Mouse (Mus musculus): Measurements from ENCODE around the gene Agtr2. TPM values are rescaled to one million over a fixed set of nuclear protein-coding genes. Genes with fewer than 3 reads are reported as not detected.
"Not testable (repeated sequence)": the region's sequence is repeated elsewhere in the genome, so short reads cannot be mapped to it uniquely, and the experiment has no call there.

Agtr2 gene
- 0.52 and 0.65 TPM in 2 replicates for polyA plus RNA-seq (2016; fragmentation: Nextera tagmentation; extraction: Ambion mirVana)

GRCm38 (mm10) chrX:21484414-21484813, at the start of gene Agtr2:
Agtr2 (plus strand) TSS chrX:21484544.
- Histone ChIP-seq H3K9me3 (no peaks in the 10 kb centered on the region), H3K4me3 (no peak within 1 kb of the TSS), H3K27ac (no peak within 1 kb of the TSS), H3K4me1 (replicated peaks) (no peaks in the 10 kb centered on the region), H3K36me3 (no peaks in the 10 kb centered on the region), H3K27me3 (ENCODE audit: insufficient read depth, poor library complexity, severe bottlenecking) (no peaks in the 10 kb centered on the region)
- DNase-seq (ENCODE audit: low spot score), result no peak
- WGBS, result 80% methylated on average over 5 of the region's 5 CpGs

- 64% methylated on average over 3 of the region's 3 CpGs for WGBS
- no peak overlapping the region for H3K4me3 ChIP-seq
- DNase-seq (ENCODE audit: low spot score), result no peak
Observed at GRCm38 (mm10) chrX:21452519-21452918, 31.8 kb upstream of the Agtr2 start.

GRCm38 (mm10) chrX:21488111-21488510, 3.8 kb downstream of the Agtr2 start:
- Histone ChIP-seq H3K36me3 (no peaks in the 10 kb centered on the region), H3K4me1 (replicated peaks) (no peaks in the 10 kb centered on the region), H3K9me3 (no peaks in the 10 kb centered on the region), H3K27me3 (ENCODE audit: insufficient read depth, poor library complexity, severe bottlenecking) (no peaks in the 10 kb centered on the region), H3K4me3 (no peak overlapping the region), H3K27ac (no peak overlapping the region)
- no peak for DNase-seq (ENCODE audit: low spot score)
- WGBS, result 75% methylated on average over 2 of the region's 2 CpGs

More at GRCm38 (mm10) chrX:21452519-21452918, 31.8 kb upstream of the Agtr2 start:
- Histone ChIP-seq H3K9me3 (no peaks in the 10 kb centered on the region), H3K4me1 (replicated peaks) (no peaks in the 10 kb centered on the region), H3K27me3 (ENCODE audit: insufficient read depth, poor library complexity, severe bottlenecking) (no peaks in the 10 kb centered on the region), H3K27ac (no peak overlapping the region), H3K36me3 (no peaks in the 10 kb centered on the region)

GRCm38 (mm10) chrX:21500242-21500641, 15.9 kb downstream of the Agtr2 start:
- H3K36me3 ChIP-seq, result no peaks in the 10 kb centered on the region
- H3K9me3 ChIP-seq, result 0 out of 2 replicates have a peak, but pooled peaks cover 2% of the 10 kb centered on the region
- H3K27me3 ChIP-seq (ENCODE audit: insufficient read depth, poor library complexity, severe bottlenecking), result no peaks in the 10 kb centered on the region
- DNase-seq (ENCODE audit: low spot score), result no peak
- no peaks in the 10 kb centered on the region for H3K4me1 ChIP-seq (replicated peaks)
- WGBS, result 49% methylated on average over 2 of the region's 2 CpGs
- no peak overlapping the region for H3K27ac ChIP-seq
- no peak overlapping the region for H3K4me3 ChIP-seq

- H3K4me1 ChIP-seq (replicated peaks); H3K27me3 ChIP-seq (ENCODE audit: insufficient read depth, poor library complexity, severe bottlenecking); H3K4me3 ChIP-seq; H3K36me3 ChIP-seq; H3K27ac ChIP-seq; DNase-seq (ENCODE audit: low spot score); H3K9me3 ChIP-seq: not testable (repeated sequence)
- 88% methylated on average over 2 of the region's 2 CpGs for WGBS
Observed at GRCm38 (mm10) chrX:21507333-21507732, 23.0 kb downstream of the Agtr2 start.

GRCm38 (mm10) chrX:21522590-21522989, 38.2 kb downstream of the Agtr2 start:
- WGBS, result 87% methylated on average over 4 of the region's 4 CpGs
- H3K27me3 ChIP-seq (ENCODE audit: insufficient read depth, poor library complexity, severe bottlenecking), result no peaks in the 10 kb centered on the region
- no peak for DNase-seq (ENCODE audit: low spot score)

More at GRCm38 (mm10) chrX:21522590-21522989, 38.2 kb downstream of the Agtr2 start:
- Histone ChIP-seq H3K9me3 (no peaks in the 10 kb centered on the region), H3K36me3 (no peaks in the 10 kb centered on the region), H3K27ac (no peak overlapping the region), H3K4me3 (no peak overlapping the region), H3K4me1 (replicated peaks) (no peaks in the 10 kb centered on the region)

Other genes with a start within 250 kb of the Agtr2 start
- 0.04 and 0.10 TPM in 2 replicates for gene Slc6a14, start 230.4 kb downstream of the Agtr2 start, polyA plus RNA-seq (2016; fragmentation: Nextera tagmentation; extraction: Ambion mirVana)